Mouse (Mus musculus) retina, adult 2 months (tissue): ENCODE measurements at regions not wholly inside any gene's neighbourhood (a gene's known extent, or its start where the extent isn't known, plus 50 kb on each side); places are given as distances from the start of the nearest gene placed in this dataset.

Source experiments
- DNase-seq: peaks from one replicate; pipeline ENCODE4 v3.0.0-alpha.2; 2012; ENCODE audit warnings: low read depth, low spot score

DNA sequence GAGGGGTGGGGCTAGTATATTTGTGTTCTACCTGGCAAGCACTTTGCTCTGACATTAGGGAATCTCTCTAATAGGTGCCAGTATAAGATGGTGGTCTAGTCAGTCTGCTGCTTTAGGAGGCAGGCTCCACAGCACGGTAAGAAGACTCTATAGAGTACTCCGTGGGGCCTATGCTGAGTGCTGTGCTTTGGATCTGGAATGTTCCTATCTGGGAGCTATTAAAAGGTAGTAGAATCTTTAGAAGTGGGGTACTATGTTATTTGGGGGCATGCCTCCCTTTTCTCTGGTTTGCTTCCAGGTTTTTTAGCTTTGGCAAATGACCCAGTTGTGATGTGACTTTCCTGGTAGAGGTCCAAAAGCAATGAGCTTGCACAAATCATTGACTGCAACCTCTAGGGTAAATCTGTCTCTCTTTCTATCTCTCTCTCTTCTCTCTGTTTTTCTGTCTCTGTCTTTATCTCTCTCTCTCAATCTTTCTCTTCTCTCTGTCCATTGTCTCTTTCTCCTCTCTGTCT, 208.6 kb upstream of the Camk1g start:
- DNase-seq: no peak

DNA sequence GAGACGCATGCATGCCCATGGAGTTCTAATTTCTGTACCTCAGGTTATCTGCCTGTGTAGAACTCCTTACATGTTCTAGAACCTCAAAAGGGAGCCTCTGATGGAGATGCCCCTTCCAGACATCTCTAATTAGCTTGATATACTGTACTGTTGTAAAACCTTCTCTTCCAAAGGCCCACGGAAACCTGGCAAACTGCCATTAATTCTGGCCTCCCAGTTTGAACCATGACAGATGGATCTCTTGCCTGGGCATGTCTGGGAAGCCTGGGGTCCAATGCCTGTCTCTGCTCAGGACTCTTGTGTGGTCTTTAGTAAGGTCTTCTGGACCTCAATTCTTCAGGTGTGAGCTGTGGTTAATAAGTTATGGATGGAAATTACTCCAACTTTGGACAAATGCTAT, 207.7 kb upstream of the Camk1g start:
- no peak for DNase-seq

DNA sequence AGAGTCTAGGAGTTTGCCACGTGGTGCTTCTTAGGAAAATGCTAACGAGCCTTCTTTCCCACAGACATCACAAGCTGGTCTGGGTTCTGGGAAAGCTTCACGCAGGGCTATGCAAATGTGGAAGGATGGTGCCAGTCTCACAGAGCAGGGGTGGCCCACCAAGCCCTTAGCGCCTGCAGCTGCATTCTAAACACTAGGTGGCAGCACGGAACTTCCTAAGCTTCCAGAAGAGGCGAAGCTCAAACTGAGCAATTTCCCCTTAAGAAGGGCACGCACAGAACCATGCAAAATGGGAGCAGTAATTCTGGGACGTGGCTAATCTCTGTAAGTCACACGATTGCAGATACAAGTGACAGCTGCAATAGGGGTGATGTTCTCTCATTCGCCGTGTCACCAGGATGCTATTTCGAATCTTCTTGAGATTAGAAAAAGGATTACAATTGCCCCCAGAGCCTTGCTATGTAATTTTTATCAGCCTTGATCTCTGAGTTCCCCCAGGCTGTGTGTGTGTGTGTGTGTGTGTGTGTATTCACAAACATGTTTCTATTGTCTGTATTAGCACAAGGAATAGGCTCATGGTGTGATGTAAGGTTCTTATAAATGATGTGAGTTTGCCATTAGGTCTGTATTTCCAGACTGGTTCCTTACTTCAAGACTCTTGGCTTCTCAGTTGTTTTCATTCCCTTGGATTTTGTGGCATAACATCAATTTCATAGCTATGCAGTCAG, 206.1 kb upstream of the Camk1g start:
- DNase-seq: peak; percentile 58

DNA sequence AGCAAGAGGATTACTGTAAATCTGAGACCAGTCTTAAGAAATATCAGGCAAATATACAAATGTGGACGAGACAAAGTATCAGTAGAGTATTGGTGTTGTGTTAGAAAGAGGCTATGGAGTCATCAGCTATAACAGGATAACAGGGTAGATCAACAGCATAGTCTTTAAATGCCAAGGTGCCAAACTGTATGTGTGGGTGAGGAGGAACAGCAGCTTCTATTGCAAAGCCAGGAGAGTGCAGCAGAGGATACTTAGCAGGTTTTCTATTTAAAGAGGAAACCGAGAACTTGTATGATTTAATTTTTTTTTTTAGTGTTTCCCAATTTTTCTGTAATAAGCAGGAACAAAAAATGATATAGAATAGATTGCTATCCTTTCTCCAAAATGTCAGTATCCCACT, 202.7 kb upstream of the Camk1g start:
- DNase-seq: no peak

DNA sequence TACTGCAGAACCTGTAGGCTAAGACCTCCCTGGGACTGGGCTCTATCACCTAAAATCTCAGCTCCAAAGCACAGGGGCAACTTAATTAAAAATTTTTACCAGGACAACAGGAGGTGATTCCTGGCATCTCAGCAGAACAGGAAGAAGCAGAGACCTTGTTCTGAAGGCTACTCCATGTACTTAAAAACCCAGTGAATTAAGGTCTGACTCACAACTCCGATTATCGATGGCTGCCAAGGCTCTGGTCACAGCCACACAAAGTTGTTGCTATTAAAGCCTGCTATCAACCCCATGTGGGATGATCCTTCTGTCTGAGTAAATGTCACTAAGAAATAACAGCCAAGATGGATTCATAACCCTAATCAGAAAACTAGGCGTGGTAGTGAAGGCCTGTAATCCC, 202.3 kb upstream of the Camk1g start:
- no peak for DNase-seq

DNA sequence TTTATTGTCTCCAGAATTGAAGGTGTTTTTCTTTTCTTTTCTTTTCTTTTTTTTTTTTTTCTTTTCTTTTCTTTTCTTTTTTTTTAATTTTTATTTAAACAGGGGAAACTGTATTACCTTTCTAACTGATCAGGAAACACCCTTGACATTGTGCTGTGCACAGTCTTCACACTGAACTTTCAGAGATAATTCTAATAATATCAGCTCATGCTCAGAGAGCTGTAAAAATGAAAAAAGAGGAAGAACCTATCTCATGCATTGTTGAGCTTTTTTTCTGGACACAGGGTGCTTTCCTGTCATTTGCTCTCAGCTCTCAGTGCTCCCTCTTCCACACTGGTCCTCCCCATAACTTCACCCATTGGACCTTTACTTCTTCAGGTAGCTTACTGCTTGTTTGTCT, 201.0 kb upstream of the Camk1g start:
- no peak for DNase-seq

DNA sequence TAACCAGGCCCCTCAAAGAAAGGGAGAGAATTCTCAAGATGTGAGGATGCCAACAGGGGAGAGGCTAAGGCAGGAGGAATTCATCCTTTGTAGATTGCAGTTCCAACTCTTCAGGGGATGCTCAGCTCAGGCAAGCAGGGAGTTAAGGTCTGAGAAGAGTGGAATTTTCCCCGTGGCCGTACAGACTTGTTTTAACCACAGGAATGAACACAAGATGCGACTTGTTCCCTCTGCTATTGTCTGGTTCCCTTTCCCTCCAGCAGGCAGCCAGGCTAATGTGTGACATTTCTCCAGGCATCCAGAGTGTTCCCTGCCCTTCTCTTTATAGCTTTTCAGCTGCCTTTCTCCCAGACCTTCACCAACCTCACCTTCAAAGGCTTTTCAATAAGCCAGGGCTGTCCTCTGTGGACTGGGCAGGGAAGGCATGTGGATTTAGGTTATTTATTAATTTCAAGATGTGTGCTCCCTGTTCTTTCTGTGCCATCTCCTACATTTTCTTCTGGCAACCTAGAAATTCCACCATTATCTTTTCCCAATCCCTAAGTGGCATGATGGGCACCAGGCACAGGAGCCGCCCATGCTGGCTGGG, 198.6 kb upstream of the Camk1g start:
- no peak for DNase-seq

DNA sequence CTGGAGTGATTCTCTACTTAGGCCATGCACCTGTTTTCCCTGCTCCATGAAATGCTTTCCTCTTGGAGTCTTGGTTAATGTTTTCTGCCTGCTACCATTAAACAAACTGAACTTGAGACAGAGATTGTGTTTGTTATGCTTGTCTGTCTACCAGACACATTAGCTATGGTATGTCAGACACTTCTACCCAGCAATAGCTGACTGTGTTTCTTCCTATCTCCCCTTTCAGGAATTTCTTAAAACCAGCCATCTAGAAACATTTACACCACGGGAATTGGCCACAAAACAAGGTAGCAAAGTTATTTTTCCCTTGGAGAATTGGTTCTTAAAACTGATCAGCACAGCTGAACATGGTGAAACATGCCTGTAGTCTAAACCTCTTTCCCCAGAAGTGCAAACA, 197.1 kb upstream of the Camk1g start:
- no peak for DNase-seq

DNA sequence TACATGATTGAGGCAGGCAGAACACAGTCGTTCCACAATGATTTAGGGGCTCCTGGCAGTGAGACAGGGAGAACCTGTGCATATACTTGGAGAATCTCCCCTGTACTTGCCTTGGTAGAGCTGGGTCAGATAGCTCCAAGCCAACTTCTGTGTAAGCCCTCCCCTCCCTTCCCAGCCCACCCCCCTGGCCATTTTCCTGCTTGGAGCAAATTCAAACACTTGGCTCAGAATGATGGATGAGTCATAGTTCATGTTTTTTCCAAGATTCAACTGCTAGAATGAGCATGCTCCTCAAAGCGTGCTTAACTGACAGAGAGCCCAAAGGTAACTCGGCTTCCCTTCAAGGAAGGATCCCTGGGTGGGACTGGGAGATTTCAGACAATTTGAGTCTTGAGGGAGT, 194.1 kb upstream of the Camk1g start:
- no peak for DNase-seq

DNA sequence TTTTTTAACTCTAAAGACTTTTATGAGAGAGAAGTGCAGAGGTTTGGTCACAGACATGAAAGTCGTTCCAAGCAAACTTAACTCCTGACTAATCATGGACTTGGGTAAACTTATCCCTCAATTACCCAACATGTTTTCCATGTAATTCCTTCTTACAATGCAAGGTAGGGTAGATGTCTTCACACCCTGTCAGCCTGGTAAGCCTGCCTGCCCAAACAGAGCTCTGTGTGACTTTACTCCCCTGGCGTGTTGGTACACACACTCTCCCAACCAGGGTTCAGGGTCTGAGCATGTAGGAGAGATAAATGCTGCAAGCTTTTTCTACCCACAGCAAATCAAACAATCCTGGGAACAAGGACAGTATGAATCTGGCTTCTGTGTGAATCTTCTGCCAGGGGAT, 192.1 kb upstream of the Camk1g start:
- DNase-seq: no peak

DNA sequence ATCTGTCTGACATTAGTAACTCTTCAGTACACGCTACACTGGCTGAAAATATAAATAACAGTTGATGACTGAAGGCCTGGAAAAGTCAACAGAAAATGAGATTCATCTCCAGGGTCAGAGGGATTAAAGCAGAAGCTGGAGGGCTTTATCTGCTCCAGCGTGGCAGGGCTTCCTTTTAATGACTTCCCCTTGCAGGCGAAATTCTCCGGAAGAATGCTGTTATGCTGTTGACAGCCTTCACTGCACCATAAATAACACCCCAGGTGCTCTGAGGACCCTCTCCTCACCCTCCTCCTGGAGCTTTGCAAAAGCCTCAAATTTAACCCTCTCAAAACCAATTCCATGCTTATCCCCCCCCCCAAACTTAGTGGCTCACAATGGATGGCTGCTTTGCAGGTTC, 188.0 kb upstream of the Camk1g start:
- DNase-seq: no peak

DNA sequence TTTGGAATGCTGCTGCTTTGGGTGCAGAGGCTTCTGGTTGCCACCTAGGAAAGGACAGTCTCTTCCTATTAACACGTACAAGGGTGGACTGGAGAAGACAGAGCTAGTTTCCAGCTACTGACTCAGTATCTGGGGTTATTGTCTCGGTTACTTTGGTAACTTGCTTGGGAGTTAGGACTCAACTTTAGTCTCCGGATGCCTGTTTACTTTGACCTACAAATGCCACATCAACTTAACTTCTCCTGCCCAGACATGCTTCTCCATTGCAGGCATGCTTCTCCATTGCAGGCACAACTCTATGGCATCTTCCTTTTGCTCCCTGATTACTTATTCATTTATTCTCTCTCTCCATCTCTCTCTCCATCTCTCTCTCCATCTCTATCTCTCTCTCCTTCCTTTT, 184.6 kb upstream of the Camk1g start:
- no peak for DNase-seq

DNA sequence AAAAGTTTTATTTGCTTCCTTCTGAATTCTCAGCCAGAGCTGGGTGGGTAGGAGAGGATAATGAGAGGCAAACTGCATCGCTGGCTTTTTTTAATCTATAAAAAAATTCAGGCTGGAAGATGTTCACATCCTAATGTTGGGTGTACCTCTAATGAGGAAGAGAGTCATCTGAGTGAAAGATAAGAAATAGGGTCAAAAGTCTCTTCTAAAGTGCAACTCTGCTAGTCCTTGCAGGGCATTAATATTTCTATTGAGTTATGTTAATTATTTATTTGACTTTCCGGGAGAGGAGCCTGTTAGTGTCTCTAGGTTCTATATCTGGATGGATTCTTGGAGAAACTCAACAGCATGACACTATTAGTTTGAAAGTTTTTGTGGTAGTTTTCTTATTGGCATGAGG, 182.2 kb upstream of the Camk1g start:
- DNase-seq: no peak

DNA sequence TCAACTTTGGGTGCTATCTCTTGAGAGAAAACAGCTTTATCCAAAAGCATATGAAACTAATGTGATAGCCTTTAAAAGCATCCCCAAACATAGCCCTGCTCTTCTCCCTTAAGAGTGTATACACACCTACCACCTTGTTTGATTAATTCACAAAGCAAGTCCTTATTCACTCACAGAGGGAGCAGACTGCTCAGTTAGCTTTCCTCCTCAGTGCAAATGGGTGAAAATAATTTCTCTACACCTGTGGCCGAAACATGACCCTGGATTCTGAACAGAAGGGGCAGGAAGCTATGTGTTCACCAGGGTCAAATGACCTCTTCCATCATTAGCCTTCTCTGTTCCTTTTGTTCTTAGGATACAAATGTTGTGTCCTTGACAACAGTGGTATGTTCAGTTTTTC, 181.2 kb upstream of the Camk1g start:
- DNase-seq: no peak

DNA sequence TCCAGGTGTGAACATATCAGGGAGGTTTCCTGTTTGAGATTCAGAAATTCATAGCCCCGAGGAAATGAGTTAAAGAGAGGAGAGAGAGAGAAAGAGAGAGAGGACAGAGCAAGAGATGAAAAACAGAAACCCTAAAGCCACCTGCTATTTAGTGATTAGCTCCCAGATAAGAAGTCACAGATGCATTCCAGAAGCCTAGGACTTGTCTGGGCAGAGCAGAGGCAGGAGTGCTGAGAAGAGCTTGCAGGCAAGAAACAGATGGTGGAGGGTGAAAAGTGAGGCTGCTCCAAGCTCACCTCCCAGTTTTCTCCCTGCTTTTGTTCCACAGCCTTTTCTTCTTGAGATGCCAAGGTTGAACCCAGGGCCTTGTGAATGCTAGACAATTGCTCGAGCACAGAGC, 180.7 kb upstream of the Camk1g start:
- DNase-seq: no peak

DNA sequence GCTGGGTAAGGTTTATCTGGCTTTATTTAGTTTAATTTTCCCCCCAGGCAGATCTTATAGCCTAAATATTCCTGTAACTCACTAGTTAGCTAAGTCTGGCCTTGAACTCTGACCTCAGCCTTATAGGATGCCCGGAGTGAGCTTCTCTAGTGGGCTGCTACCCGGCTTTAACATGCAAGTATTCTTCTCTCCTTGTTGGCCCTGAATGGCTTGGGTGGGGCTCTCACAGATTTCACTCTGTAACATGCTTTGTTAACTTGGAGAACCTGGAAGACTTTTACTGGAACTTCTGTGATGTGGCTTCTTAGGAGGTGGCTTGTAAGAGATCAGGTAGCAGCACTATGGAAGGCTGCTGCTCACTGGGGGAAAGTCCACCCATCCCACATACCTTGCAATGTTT, 177.3 kb upstream of the Camk1g start:
- DNase-seq: no peak

DNA sequence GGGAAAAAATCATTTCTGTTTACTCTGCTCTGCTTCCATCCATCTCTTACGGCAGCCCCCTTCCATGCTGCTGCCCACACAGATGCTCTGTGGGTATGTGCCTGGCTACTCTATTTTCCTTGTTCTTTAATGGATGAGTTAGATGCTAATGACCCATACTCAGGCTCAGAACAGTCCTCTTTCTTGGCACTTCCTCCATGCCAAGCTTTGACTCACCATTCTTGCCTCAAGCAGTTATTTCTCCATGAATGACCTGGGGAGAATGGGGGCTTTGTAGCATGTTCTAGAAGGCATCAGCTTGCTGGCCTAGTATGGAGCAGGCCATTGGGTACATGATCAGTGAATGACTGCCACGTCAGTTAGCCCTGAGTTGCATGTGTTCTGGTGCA, 175.9 kb upstream of the Camk1g start:
- no peak for DNase-seq

DNA sequence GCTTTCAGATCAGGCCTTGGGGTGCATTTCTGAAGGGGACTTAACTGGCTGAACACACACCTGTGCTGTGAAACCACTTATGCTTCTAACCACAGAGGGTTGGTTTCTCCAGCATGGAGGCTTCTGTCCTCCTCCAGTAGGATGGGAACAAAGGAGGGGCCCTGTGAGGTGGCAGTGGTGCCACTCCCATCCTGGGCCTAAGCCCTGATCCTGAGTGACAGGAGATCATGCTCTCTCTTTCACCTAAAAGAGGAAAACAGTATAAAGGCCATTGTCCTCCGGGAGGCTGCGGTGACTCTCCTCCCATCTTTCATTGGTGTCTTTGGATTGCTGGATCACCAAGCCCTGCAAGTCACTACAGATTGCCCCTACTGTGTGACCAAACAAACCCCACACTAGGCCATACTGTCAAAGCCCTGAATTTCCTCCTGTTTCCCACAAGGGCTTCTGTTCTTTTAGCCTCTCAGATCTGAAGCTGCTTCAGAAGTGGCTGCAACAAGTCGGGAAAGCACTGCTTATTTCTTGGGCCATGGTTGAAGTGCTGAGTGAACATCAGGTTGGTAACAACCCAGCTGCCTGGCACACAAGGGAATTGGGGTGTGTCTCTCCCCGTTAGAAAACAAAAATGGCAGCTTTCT, 175.4 kb upstream of the Camk1g start:
- no peak for DNase-seq

DNA sequence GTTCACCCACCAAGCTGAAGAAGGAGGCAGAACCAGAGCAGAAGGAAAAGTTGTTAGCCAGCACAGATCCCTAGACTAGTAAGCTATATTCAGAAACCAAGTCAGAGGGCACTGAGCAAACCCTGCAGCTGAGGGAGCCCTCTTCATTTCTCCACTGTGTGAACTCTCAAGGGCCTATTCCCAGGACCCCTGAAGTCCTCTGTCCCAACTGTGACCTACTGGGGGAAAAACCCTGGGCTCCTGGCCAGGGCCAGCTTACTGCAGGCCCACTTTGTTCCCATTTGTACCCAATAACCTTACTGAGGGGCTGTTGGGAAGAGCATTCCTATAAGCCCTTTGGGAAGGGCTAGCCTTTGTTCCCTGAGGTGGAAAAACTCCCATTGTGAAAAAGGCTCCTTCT, 174.7 kb upstream of the Camk1g start:
- DNase-seq: no peak

DNA sequence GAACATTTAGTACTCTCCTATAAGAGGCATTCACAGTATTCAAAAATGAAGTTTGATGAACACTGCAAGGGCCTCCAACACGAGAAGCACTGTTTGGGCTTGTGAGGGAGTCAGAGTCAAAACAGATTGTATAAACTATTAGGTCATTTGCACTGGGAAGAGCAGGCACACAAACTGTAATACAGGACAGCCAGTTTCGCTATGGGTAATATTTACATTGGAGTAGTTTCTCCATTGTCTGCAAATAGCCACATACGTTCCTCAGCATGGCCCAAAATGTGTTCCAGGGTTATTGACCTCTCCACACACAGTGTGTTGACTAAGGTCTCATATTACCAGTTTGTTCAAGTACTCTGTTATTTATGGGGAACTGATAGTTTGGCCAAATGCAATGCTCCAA, 173.7 kb upstream of the Camk1g start:
- no peak for DNase-seq

DNA sequence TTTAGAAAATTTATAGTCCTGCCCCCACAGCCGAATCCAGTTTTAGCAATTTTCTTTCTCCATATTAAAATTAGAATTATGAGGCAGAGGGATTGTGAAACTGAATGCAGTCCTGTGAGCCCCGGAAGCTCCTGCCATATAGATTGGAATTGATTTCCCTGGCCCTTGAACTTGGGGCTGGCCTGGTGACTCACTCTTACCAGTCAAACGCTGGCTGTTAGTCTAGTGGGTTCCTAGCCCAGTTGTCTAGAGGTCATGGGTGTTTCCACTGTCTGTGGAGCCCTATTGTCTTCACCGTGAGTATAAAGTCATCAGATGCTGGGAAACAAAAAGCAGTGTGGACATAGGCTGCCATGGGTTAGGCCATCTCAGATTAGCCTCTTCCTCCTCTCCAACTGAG, 173.2 kb upstream of the Camk1g start:
- DNase-seq: no peak

DNA sequence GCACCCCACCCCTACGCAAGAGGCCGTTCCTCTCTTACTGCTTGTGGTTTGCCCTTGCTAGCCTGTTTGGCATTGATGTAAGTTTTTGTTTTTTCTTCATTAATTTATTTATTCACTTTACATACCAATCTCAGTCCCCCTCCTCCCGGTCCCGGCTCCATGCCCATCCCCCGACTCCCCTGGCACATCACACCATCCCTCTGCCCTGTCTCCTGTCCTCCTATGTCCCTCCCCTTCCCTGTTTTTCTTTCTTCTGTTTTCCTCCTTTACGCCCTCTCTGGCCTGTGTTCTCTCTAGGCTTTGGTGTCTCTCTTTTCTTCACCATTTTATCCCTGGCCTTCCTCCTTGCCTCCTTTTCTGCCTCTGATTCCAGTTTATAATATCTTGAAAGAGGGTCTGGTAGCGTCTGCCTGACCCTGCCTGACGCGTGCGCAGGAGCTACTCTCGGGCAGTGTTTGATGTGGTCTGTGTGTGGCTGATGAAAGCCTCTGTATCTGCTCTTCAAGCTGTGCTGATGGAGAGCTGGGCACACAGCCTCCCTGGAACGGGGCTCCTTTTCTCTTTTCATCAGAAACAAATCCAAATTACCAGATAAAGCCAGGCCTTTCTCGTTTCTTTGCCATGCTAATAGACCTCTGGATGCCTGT, 172.0 kb upstream of the Camk1g start:
- no peak for DNase-seq

DNA sequence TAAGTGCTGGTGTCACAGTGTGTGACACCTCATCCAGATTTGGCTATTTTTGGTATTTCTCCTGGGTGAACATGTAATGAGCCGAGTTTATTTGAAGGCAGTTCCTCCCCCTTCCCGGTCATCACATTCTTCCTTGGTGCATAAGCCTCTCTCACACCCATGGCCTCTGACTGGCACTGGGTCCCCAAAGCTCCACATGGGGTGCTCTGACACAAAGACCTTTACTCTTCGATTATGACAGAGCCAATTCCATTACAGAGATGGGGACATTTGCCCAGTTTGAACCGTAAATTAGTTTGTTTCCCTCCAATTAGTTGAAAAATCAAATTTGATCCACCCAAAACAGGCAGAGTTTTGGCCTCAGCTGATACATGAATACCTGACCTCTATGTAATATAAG, 171.2 kb upstream of the Camk1g start:
- DNase-seq: no peak
